Mouse (Mus musculus) left cerebral cortex, postnatal 10 days (tissue): ENCODE measurements at regions not wholly inside any gene's neighbourhood (a gene's known extent, or its start where the extent isn't known, plus 50 kb on each side); places are given as distances from the start of the nearest gene placed in this dataset.

Experiments
- DNase-seq, 2 experiments: peaks; one replicate each; pipeline ENCODE4 v3.0.0; 2021 to 2022; ENCODE audit warnings: low spot score in 2 of 2, mixed read lengths in 1 of 2; ENCODE audit errors: extremely low spot score in 1 of 2
- intact Hi-C: fragments of 180-260 bp; cut with DNase I; formaldehyde crosslinking; loops from one replicate; pipeline ENCODE4 v1.15.1; 2025

- DNase-seq, result no peak
- intact Hi-C loops, result no loop called here
Observed at GRCm38 (mm10) chr10:121150668-121151067, 116.9 kb downstream of the Wif1 start.

GRCm38 (mm10) chr10:121153625-121154024 is 119.9 kb downstream of the Wif1 start:
- intact Hi-C loops, result no loop called here
- no peak for DNase-seq

- intact Hi-C loops, result no loop called here
- DNase-seq, result no peak
Observed at GRCm38 (mm10) chr10:121160499-121160898, 126.7 kb downstream of the Wif1 start.

- peak in 1 of 2 experiments; percentile 52 for DNase-seq
Observed at GRCm38 (mm10) chr10:121161201-121161600, 127.4 kb downstream of the Wif1 start.

GRCm38 (mm10) chr10:121174022-121174421 is 140.3 kb downstream of the Wif1 start:
- intact Hi-C loops, result no loop called here

More at GRCm38 (mm10) chr10:121161201-121161600, 127.4 kb downstream of the Wif1 start:
- intact Hi-C loops, result no loop called here

GRCm38 (mm10) chr10:121189139-121189538 is 155.4 kb downstream of the Wif1 start:
- DNase-seq, result no peak
- intact Hi-C loops, result no loop called here

More at GRCm38 (mm10) chr10:121174022-121174421, 140.3 kb downstream of the Wif1 start:
- no peak for DNase-seq

GRCm38 (mm10) chr10:121199236-121199635 is 151.8 kb downstream of the Tbc1d30 start:
- no peak for DNase-seq
- intact Hi-C loops, result no loop called here

- intact Hi-C loops, result no loop called here
- DNase-seq, result no peak
Observed at GRCm38 (mm10) chr10:121202531-121202930, 148.5 kb downstream of the Tbc1d30 start.

- intact Hi-C loops, result no loop called here
- no peak for DNase-seq
Observed at GRCm38 (mm10) chr10:121205551-121205950, 145.5 kb downstream of the Tbc1d30 start.

- intact Hi-C loops, result no loop called here
- peak; percentile 78 to 81 for DNase-seq
Observed at GRCm38 (mm10) chr10:121206002-121206742, 144.9 kb downstream of the Tbc1d30 start.

- no peak for DNase-seq
- intact Hi-C loops, result no loop called here
Observed at GRCm38 (mm10) chr10:121206743-121207039, 144.4 kb downstream of the Tbc1d30 start.
